Mouse (Mus musculus) ES-E14 (cell line): ENCODE data around the gene Arf4.

Experiments used
- HCFC1 ChIP-seq: IDR thresholded peaks from 2 replicates; pipeline ENCODE4 v1.6.1; 2012; ENCODE audit warnings: low read length, inconsistent platforms, borderline replicate concordance; ENCODE audit not compliant: insufficient read depth
- MAFK ChIP-seq: IDR thresholded peaks from 2 replicates; pipeline ENCODE4 v1.6.1; 2014; ENCODE audit warnings: mild to moderate bottlenecking, low read depth, low read length, inconsistent platforms; ENCODE audit not compliant: insufficient read depth

GRCm38 (mm10) chr14:26660233-26660632, 22.4 kb downstream of the Arf4 start:
- TF ChIP-seq MAFK (no peak), HCFC1 (no peak)
